Mouse (Mus musculus) kidney, embryonic 14.5 days (tissue): ENCODE measurements around the gene Cd47. TPM values are rescaled to one million over a fixed set of nuclear protein-coding genes. Genes with fewer than 3 reads are reported as not detected.

ENCODE experiments used
- ATAC-seq: fragments of 200-750 bp; cut with Nextera tagmentation; 2 replicates; pipeline ENCODE4 v1.8.0; 2017; ENCODE audit warnings: moderate number of reproducible peaks, mild to moderate bottlenecking, moderate TSS enrichment, moderate library complexity; ENCODE audit not compliant: low FRiP score, low TSS enrichment
- H3K27ac ChIP-seq: fragments of 300-500 bp; sonication (generic); 2 replicates; pipeline ENCODE4 v1.5.1; 2014; ENCODE audit warnings: low read depth, mild to moderate bottlenecking, low read length, moderate library complexity, mixed read lengths
- H3K27me3 ChIP-seq: fragments of 300-500 bp; sonication (generic); 2 replicates; pipeline ENCODE4 v1.6.1; 2014; ENCODE audit warnings: mild to moderate bottlenecking, low read length; ENCODE audit not compliant: control insufficient read depth, insufficient read depth
- H3K36me3 ChIP-seq: fragments of 300-500 bp; sonication (generic); 2 replicates; pipeline ENCODE4 v1.6.1; 2014; ENCODE audit warnings: low read length, mixed read lengths; ENCODE audit not compliant: control insufficient read depth, insufficient read depth
- H3K4me1 ChIP-seq: fragments of 300-500 bp; sonication (generic); 2 replicates; pipeline ENCODE4 v1.6.1; 2014; ENCODE audit warnings: low read length, mixed read lengths; ENCODE audit not compliant: control insufficient read depth, insufficient read depth
- H3K4me2 ChIP-seq: fragments of 300-500 bp; sonication (generic); replicated peaks from 2 replicates; pipeline ENCODE4 v1.6.1; 2014; ENCODE audit warnings: low read depth, mild to moderate bottlenecking, low read length
- H3K4me3 ChIP-seq: fragments of 300-500 bp; sonication (generic); 2 replicates; pipeline ENCODE4 v1.5.1; 2014; ENCODE audit warnings: mild to moderate bottlenecking, low read length
- H3K9ac ChIP-seq: fragments of 300-500 bp; sonication (generic); 2 replicates; pipeline ENCODE4 v1.6.1; 2014; ENCODE audit warnings: low read depth, mild to moderate bottlenecking, low read length, moderate library complexity
- H3K9me3 ChIP-seq: fragments of 300-500 bp; sonication (generic); 2 replicates; pipeline ENCODE4 v1.6.1; 2016; ENCODE audit warnings: low read length; ENCODE audit not compliant: control insufficient read depth
- WGBS: fragments of 180-500 bp; shearing (Covaris S2); extraction: QIAGEN DNeasy Blood & Tissue Kit; methylation state at CpG from one replicate; pipeline ENCODE4 v1.1.7; 2014; 5-methylcytosine and 5-hydroxymethylcytosine counted together
- polyA plus RNA-seq: library from polyadenylated mRNA; unstranded; fragments of >200 nt; fragmentation: Nextera tagmentation; extraction: Ambion mirVana; gene quantifications from 2 replicates; pipeline ENCODE4 v1.2.1, GENCODE M21; 2014

Gene Cd47
- polyA plus RNA-seq, 1 experiment from 2014 or later: 82.9 TPM

GRCm38 (mm10) chr16:49798790-49799189, 1.5 kb upstream of the Cd47 start:
- H3K4me2 ChIP-seq: no peak overlapping the region
- H3K9me3 ChIP-seq: no peaks in the 10 kb centered on the region
- H3K4me1 ChIP-seq: peaks cover 1% of the 10 kb centered on the region; the same call in 1 of the 2 replicates
- no peaks in the 10 kb centered on the region; the same call in 1 of the 2 replicates for H3K27me3 ChIP-seq
- ATAC-seq: no peak
- H3K27ac ChIP-seq: no peak overlapping the region
- no peak overlapping the region for H3K9ac ChIP-seq
- no peak overlapping the region for H3K4me3 ChIP-seq
- 78% methylated on average over 6 of the region's 6 CpGs for WGBS
- no peaks in the 10 kb centered on the region for H3K36me3 ChIP-seq

DNA sequence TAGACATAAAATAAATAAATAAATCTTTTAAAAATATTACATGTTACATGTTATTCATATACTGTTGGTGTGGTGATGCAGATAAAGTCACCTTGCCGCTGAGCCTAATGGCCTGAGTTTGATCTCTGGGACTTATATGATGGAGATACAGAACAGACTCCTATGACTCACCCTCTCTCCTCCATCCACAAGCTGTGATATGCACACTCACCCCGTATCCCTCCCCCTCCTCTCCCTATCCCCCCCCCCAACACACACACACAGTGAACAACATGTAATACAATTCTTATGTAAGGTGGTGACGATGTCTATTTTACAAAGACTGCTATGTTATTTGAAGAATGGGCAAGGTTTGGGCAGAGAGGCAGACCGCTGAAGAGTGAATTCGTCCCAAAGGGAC, 663 bp downstream of the Cd47 start:
- Histone ChIP-seq H3K4me1 (peaks cover 9% of the 10 kb centered on the region; the same call in 1 of the 2 replicates), H3K9ac (no peak overlapping the region), H3K36me3 (no peaks in the 10 kb centered on the region), H3K27me3 (no peaks in the 10 kb centered on the region; the same call in 1 of the 2 replicates), H3K4me3 (no peak overlapping the region), H3K4me2 (no peak overlapping the region), H3K27ac (no peak overlapping the region), H3K9me3 (no peaks in the 10 kb centered on the region)
- whole genome bisulfite sequencing: 61% methylated on average over 5 of the region's 5 CpGs
- no peak; the same call in 1 of the 2 replicates for ATAC-seq

DNA sequence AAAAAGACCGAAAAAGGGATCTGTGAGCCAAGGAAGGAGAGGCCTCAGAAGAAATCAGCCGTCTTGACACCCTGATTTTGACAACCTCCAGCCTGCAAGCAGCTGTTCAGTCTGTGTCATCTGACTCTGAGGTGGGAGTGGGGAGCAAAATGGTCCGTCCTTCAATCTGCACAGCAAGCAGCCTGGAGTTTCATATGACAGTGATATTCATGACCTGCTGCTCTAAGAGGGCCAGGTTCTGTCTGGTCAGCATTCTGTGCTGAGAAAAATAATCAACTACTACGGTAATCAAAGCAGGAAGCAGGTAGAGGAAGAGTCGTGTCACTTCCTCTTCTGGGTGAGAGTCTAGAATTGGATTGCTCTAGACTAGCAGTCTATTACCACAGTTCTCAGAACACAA, 1.1 kb downstream of the Cd47 start:
- no peaks in the 10 kb centered on the region for H3K9me3 ChIP-seq
- H3K9ac ChIP-seq: no peak overlapping the region
- no peaks in the 10 kb centered on the region; the same call in 1 of the 2 replicates for H3K27me3 ChIP-seq
- ATAC-seq: no peak; the same call in 1 of the 2 replicates
- 29% methylated on average over 5 of the region's 5 CpGs for WGBS
- H3K36me3 ChIP-seq: no peaks in the 10 kb centered on the region
- no peak overlapping the region for H3K27ac ChIP-seq
- H3K4me3 ChIP-seq: no peak overlapping the region
- peaks cover 9% of the 10 kb centered on the region; the same call in 1 of the 2 replicates for H3K4me1 ChIP-seq
- no peak overlapping the region for H3K4me2 ChIP-seq

DNA sequence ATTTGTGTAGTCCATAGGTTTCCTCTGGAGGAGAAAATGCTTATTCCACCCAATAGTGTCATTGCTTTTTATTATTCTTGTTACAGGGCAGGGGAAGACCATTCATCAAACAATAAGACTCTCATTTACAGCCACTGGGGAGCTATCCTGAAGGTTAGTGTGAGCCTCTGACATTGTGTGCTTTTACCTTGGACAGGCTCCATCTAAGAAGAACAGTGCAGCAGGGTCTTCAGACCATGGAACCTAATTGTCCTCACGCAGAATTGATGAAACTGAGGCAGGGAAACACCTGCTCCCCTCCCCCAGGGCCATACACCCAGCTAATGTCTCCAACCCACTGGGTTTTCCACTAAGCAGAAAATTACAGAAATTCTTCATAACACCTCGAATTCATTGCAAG, 2.7 kb downstream of the Cd47 start:
- no peaks in the 10 kb centered on the region for H3K9me3 ChIP-seq
- 59% methylated on average over 2 of the region's 2 CpGs for WGBS
- H3K4me3 ChIP-seq: no peak overlapping the region
- H3K9ac ChIP-seq: no peak overlapping the region
- H3K27me3 ChIP-seq: no peaks in the 10 kb centered on the region; the same call in 1 of the 2 replicates
- no peaks in the 10 kb centered on the region for H3K36me3 ChIP-seq
- H3K27ac ChIP-seq: no peak overlapping the region
- H3K4me1 ChIP-seq: peaks cover 9% of the 10 kb centered on the region; the same call in 1 of the 2 replicates
- no peak overlapping the region for H3K4me2 ChIP-seq
- ATAC-seq: no peak

GRCm38 (mm10) chr16:49803932-49804461, 3.7 kb downstream of the Cd47 start:
- Histone ChIP-seq H3K27me3 (no peaks in the 10 kb centered on the region; the same call in 1 of the 2 replicates), H3K4me2 (peak overlapping the region; percentile 54), H3K9me3 (no peaks in the 10 kb centered on the region), H3K27ac (peak overlapping the region; percentile 4; the same call in 1 of the 2 replicates), H3K9ac (peak overlapping the region; percentile 31; the same call in 1 of the 2 replicates), H3K4me3 (peak overlapping the region; percentile 30), H3K36me3 (no peaks in the 10 kb centered on the region), H3K4me1 (peaks cover 9% of the 10 kb centered on the region; the same call in 1 of the 2 replicates)
- peak; percentile 61 for ATAC-seq
- 3% methylated on average over 12 of the region's 12 CpGs for WGBS

DNA sequence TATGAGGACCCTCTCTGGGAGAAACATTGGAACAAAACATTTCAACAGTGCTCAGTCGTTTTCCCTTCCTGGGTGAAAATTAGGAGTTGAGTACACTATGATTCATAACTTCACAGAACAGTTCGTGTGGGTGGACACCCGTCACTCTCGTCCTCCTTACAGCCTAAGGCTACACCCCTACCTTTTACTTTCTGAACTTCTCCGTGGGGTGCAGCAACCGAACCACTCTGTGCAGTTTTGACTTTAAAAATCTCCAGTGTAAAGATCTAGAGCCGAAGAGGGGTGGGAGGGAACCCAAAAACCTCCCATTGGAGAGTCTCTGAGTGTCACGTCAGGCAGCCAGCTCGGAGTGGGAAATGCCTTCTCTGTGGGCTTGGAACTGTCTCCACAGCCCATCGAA, 6.6 kb downstream of the Cd47 start:
- Histone ChIP-seq H3K9ac (no peak overlapping the region), H3K4me2 (no peak overlapping the region), H3K36me3 (no peaks in the 10 kb centered on the region), H3K27ac (no peak overlapping the region), H3K4me1 (peaks cover 9% of the 10 kb centered on the region; the same call in 1 of the 2 replicates), H3K4me3 (no peak overlapping the region), H3K27me3 (no peaks in the 10 kb centered on the region; the same call in 1 of the 2 replicates), H3K9me3 (no peaks in the 10 kb centered on the region)
- no peak for ATAC-seq
- WGBS: 78% methylated on average over 10 of the region's 10 CpGs

DNA sequence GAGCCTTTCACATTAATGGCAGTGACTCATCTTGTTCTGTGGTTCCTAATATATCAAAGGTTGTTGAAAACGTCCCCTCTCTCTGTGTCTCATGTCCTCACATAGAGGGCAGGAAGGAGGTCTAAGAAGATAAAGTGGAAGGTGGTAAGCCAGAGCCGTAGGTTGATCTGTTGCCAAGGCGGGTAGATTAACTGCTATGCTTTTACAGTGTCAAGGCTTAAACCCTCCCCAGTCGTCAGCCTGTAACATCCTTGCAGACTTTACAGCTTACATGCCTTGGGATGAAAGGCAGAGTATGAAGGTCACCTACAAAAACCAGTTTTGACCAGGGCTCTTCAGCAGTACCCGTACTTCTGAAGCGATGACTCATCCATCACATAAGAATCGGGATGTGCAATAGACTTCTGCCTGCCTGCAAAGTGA, 7.1 kb downstream of the Cd47 start:
- no peak for ATAC-seq
- Histone ChIP-seq H3K27ac (no peak overlapping the region), H3K27me3 (no peaks in the 10 kb centered on the region), H3K4me3 (no peak overlapping the region), H3K4me1 (peaks cover 9% of the 10 kb centered on the region; the same call in 1 of the 2 replicates), H3K4me2 (no peak overlapping the region), H3K9ac (no peak overlapping the region), H3K9me3 (no peaks in the 10 kb centered on the region), H3K36me3 (no peaks in the 10 kb centered on the region)
- WGBS: 76% methylated on average over 7 of the region's 7 CpGs

DNA sequence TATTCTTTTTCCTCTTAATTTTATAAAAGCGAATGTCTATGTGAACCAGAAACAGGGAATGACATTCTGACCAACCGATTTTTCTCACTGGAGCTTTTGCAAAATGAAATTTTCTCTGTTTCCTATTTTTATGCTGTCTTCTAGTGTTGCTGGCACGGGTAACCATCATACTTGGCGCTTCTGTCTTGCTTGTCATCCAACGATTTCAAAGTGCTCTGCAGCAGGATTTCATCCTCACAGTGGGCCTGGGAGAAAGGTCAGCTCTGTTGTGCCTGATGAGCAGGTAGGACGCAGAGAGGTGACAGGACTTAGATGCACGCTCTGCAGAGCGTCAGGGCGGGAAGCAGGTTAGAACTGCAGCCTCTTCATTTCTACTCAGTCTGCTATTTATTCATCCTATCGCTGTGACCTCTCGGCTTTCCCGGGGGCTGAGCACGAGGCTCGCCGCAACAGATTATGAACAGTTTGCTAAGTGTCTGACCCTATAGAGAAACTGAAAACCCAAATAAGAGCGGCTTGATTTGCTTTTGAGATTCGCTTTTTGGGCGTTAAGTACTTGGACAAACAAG, 7.6 kb downstream of the Cd47 start:
- no peak for ATAC-seq
- no peaks in the 10 kb centered on the region for H3K36me3 ChIP-seq
- no peak overlapping the region for H3K27ac ChIP-seq
- no peak overlapping the region for H3K9ac ChIP-seq
- no peaks in the 10 kb centered on the region for H3K9me3 ChIP-seq
- 93% methylated on average over 18 of the region's 18 CpGs for WGBS
- no peak overlapping the region for H3K4me2 ChIP-seq
- H3K27me3 ChIP-seq: no peaks in the 10 kb centered on the region
- H3K4me1 ChIP-seq: peaks cover 9% of the 10 kb centered on the region; the same call in 1 of the 2 replicates
- no peak overlapping the region for H3K4me3 ChIP-seq

DNA sequence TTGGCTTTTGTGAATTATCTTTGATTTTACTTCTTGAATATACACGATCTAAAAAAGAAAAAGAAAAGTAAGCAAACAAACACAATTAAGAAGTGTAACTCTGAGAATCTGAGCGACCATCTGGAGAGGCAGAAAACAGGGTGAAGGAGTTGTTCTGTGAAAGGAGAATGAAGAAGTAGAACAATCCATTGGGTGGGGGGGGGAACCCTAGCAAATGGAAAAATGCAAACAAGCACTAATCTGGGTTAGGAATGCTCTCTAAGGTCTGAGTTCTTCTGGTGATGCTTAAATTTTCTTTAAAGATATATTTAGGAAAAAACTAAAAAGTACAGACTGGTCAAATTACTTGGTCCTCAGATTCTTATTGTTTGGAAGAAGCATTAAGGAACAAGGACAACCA, 11.6 kb downstream of the Cd47 start:
- Histone ChIP-seq H3K36me3 (no peaks in the 10 kb centered on the region), H3K27me3 (no peaks in the 10 kb centered on the region), H3K27ac (no peak overlapping the region), H3K9ac (no peak overlapping the region), H3K4me3 (no peak overlapping the region), H3K4me1 (no peaks in the 10 kb centered on the region), H3K9me3 (no peaks in the 10 kb centered on the region), H3K4me2 (no peak overlapping the region)
- ATAC-seq: no peak
- 84% methylated on average over 2 of the region's 2 CpGs for WGBS
